Mouse (Mus musculus): ENCODE data around the gene Tshr. TPM values are rescaled to one million over a fixed set of nuclear protein-coding genes. Genes with fewer than 3 reads are reported as not detected.

Gene Tshr
- total and polyA plus RNA-seq, 3 experiments: 3.3 to 11.2 (median 9.2) TPM

DNA sequence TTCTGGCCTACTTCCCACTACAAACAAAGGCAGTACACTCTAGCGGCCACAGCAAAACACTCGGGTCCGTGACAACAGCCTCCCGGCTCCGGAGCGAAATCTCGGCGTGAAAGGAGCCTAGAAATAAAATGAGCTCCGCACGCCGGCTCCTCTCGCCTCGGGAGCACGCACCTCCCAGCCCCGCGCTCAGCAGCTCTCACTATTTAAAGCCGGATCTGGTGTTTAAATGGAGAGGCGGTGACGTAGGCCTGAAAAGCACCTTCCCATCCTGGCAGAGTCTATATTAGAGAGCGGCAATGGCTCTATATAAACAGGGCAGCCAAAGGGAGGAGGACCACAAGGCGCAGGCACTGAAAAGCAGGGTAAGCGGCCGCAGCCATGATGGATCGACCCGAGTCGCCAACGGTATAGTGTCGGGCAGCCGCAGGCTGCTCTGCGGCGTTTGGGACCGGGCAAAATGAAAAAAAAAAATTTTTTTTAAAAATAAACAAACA, 203.9 kb downstream of the Tshr start:
- DNase-seq: peak; percentile 97

- peak; percentile 78 for DNase-seq
These were observed 204.5 kb downstream of the Tshr start for GRCm38 (mm10) chr12:91588670-91589541.

DNA sequence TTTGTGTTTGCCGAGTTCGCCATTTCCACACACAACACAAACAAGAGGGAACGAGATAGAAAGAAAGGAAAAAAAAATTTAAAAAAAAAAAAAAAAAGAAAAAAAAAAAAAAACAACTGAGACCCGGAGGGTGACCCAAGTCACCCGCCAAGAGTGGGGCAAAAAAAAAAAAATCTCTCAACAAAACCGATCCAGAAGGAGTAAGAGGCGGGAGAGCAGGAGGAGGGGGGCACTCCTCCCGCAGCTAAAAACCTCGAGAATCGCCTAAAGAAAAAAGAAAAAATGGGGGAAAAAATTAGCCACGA, 205.1 kb downstream of the Tshr start:
- DNase-seq: no peak

GRCm38 (mm10) chr12:91589847-91590690, 205.7 kb downstream of the Tshr start, which contains the start of gene Gtf2a1:
Gtf2a1 (minus strand) TSS chr12:91590487.
- DNase-seq: peak; percentile 97

DNA sequence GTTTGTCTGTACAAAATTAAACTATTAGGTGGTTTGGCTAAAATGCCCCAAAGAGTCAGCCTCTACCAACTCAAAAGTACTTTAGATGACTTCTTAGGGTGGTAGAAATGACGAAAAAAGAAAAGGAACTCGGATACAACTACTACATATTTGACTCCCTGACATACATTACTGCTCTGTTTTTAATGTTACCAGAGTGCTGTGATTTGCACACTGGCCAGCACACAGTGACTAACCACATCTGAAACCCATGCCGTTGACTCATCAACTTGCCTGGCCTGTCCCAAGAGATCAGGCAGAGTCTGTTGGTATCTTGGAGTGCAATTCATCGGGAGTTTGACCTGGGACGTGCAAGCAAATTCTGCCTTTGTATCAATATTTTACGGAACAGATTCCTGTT, 206.4 kb downstream of the Tshr start:
- peak; percentile 82 for DNase-seq

GRCm38 (mm10) chr12:91591191-91591590, 206.8 kb downstream of the Tshr start:
- no peak for DNase-seq

DNA sequence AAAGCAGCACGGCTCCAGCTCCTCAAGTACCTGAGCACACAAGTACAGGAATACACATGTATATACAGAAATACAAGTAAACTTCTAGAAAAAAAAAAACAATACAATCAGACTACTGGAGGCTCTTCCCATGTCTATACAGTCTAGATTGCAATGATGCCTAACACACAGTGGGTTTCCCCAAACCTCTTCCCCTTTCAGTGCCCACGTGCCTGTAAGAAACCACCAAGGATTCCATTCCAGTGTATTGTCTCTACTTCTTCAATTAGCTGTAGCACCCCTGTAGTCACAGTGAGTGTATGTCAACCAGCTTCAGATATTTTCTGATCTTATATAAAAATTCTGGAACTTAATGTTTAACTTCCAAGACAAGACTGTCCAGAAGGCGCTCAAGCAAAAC, 207.8 kb downstream of the Tshr start:
- no peak for DNase-seq

Other genes starting within 250 kb of the Tshr start
- gene Cep128, start 154 bp upstream of the Tshr start, total RNA-seq (2021): 1 to 10 TPM; 3.0 to 3.1 TPM
- gene Cep128, start 154 bp upstream of the Tshr start, polyA plus RNA-seq (2012; rRNA removed): 0.81 and 1.5 TPM in 2 replicates
- 10 to 100 TPM; 39.3 to 44.5 TPM for gene Gtf2a1, start 205.9 kb downstream of the Tshr start, total RNA-seq (2021)
- gene Gtf2a1, start 205.9 kb downstream of the Tshr start, polyA plus RNA-seq (2012; rRNA removed): 11.9 and 13.4 TPM in 2 replicates

All from adrenal gland, adult 2 months (tissue).